Mouse (Mus musculus): Measurements from ENCODE around the gene Slc8a1.

Slc8a1 gene

GRCm38 (mm10) chr17:81738311-81738755 lies at the start of gene Slc8a1:
Slc8a1 (minus strand) TSS chr17:81738377.
- DNase-seq (ENCODE audit: low spot score in 2 of 2), result peak; percentile 71 to 78

- peak; percentile 20 to 64 for DNase-seq (ENCODE audit: low spot score in 2 of 2)
Observed at GRCm38 (mm10) chr17:81787350-81787749, 49.2 kb upstream of the Slc8a1 start.

- no peak for DNase-seq (ENCODE audit: low spot score in 2 of 2)
Observed at GRCm38 (mm10) chr17:81782326-81782725, 44.1 kb upstream of the Slc8a1 start.

GRCm38 (mm10) chr17:81781491-81781890 lies 43.3 kb upstream of the Slc8a1 start:
- DNase-seq (ENCODE audit: low spot score in 2 of 2), result peak; percentile 28 to 57

- DNase-seq (ENCODE audit: low spot score in 2 of 2), result no peak
Observed at GRCm38 (mm10) chr17:81779883-81780282, 41.7 kb upstream of the Slc8a1 start.

- no peak for DNase-seq (ENCODE audit: low spot score in 2 of 2)
Observed at GRCm38 (mm10) chr17:81750664-81751063, 12.5 kb upstream of the Slc8a1 start.

GRCm38 (mm10) chr17:81743034-81743433 lies 4.9 kb upstream of the Slc8a1 start:
- no peak for DNase-seq (ENCODE audit: low spot score in 2 of 2)

- peak; percentile 32 to 43 for DNase-seq (ENCODE audit: low spot score in 2 of 2)
Observed at GRCm38 (mm10) chr17:81740576-81740975, 2.4 kb upstream of the Slc8a1 start.

- DNase-seq (ENCODE audit: low spot score in 2 of 2), result no peak
Observed at GRCm38 (mm10) chr17:81737779-81738178, 398 bp downstream of the Slc8a1 start.

- peak; percentile 8 to 29 for DNase-seq (ENCODE audit: low spot score in 2 of 2)
Observed at GRCm38 (mm10) chr17:81737309-81737708, 868 bp downstream of the Slc8a1 start.

- no peak for DNase-seq (ENCODE audit: low spot score in 2 of 2)
Observed at GRCm38 (mm10) chr17:81735583-81735982, 2.6 kb downstream of the Slc8a1 start.

GRCm38 (mm10) chr17:81729891-81730290 lies 8.3 kb downstream of the Slc8a1 start:
- no peak for DNase-seq (ENCODE audit: low spot score in 2 of 2)

GRCm38 (mm10) chr17:81712273-81712751 lies 25.9 kb downstream of the Slc8a1 start:
- DNase-seq (ENCODE audit: low spot score in 2 of 2), result peak; percentile 36 to 49

GRCm38 (mm10) chr17:81704761-81705160 lies 33.4 kb downstream of the Slc8a1 start:
- no peak for DNase-seq (ENCODE audit: low spot score in 2 of 2)

GRCm38 (mm10) chr17:81703258-81703657 lies 34.9 kb downstream of the Slc8a1 start:
- DNase-seq (ENCODE audit: low spot score in 2 of 2), result no peak

GRCm38 (mm10) chr17:81701701-81702100 lies 36.5 kb downstream of the Slc8a1 start:
- no peak for DNase-seq (ENCODE audit: low spot score in 2 of 2)

- no peak for DNase-seq (ENCODE audit: low spot score in 2 of 2)
Observed at GRCm38 (mm10) chr17:81698789-81699188, 39.4 kb downstream of the Slc8a1 start.

GRCm38 (mm10) chr17:81697695-81698094 lies 40.5 kb downstream of the Slc8a1 start:
- no peak for DNase-seq (ENCODE audit: low spot score in 2 of 2)

GRCm38 (mm10) chr17:81694977-81695376 lies 43.2 kb downstream of the Slc8a1 start:
- no peak for DNase-seq (ENCODE audit: low spot score in 2 of 2)

- DNase-seq (ENCODE audit: low spot score in 2 of 2), result no peak
Observed at GRCm38 (mm10) chr17:81679616-81680015, 58.6 kb downstream of the Slc8a1 start.

GRCm38 (mm10) chr17:81677450-81677849 lies 60.7 kb downstream of the Slc8a1 start:
- DNase-seq (ENCODE audit: low spot score in 2 of 2), result no peak

GRCm38 (mm10) chr17:81676203-81676602 lies 62.0 kb downstream of the Slc8a1 start:
- no peak for DNase-seq (ENCODE audit: low spot score in 2 of 2)

GRCm38 (mm10) chr17:81671245-81671644 lies 66.9 kb downstream of the Slc8a1 start:
- DNase-seq (ENCODE audit: low spot score in 2 of 2), result no peak

All from heart, adult 9 months (tissue).